Mouse (Mus musculus) liver, postnatal 0 days (tissue): ENCODE results near the gene 2410131K14Rik.

Source experiments
- CTCF ChIP-seq: sonication (generic); IDR thresholded peaks from 2 replicates; pipeline ENCODE4 v1.5.1; 2016; ENCODE audit warnings: antibody characterized with exemption, low read depth
- EP300 ChIP-seq: IDR thresholded peaks from 2 replicates; pipeline ENCODE4 v1.6.1; 2016; ENCODE audit warnings: antibody characterized with exemption, low read depth, mild to moderate bottlenecking

GRCm38 (mm10) chr5:118276711-118277110, 31.7 kb downstream of the 2410131K14Rik start:
- TF ChIP-seq CTCF, result no peak
- no peak for TF ChIP-seq EP300
